Mouse (Mus musculus) E14TG2a.4 (cell line): ENCODE measurements around the gene Gm9999.

Source experiments
- CTCF ChIP-seq: conservative IDR thresholded peaks from 2 replicates; pipeline ENCODE4 v1.5.1; 2014; ENCODE audit warnings: low read length
- NANOG ChIP-seq: IDR thresholded peaks from 2 replicates; pipeline ENCODE4 v1.6.1; 2014; ENCODE audit warnings: borderline replicate concordance, low read length, mixed read lengths
- POU5F1 ChIP-seq: IDR thresholded peaks from 2 replicates; pipeline ENCODE4 v1.6.1; 2014; ENCODE audit warnings: low read length, borderline replicate concordance

- TF ChIP-seq CTCF = no peak
- TF ChIP-seq NANOG = no peak
- TF ChIP-seq POU5F1 = no peak
Measured at GRCm38 (mm10) chr7:46962132-46962531, 21.2 kb upstream of the Gm9999 start.
